Mouse (Mus musculus): ENCODE results near the gene Crim1.

The Crim1 gene

DNA sequence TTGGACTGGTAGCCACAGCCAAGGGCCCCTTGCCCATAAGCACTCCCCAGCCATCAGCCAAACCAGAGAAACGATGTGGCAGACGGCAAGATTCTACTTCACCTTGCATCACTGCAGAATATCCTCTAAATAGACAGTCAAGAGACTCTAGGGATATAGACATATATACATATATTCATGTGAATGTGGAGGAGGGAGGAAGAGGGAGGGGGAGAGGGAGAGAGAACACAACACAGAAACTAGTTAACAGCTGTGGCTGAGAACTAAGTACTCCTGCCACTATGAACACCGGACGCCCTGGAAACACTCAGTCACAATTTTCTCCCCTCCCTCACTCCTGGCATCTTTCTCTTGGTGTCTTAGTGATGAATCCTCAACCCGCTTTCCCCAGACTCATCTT lies 189.5 kb downstream of the Crim1 start:
- no peak for DNase-seq

DNA sequence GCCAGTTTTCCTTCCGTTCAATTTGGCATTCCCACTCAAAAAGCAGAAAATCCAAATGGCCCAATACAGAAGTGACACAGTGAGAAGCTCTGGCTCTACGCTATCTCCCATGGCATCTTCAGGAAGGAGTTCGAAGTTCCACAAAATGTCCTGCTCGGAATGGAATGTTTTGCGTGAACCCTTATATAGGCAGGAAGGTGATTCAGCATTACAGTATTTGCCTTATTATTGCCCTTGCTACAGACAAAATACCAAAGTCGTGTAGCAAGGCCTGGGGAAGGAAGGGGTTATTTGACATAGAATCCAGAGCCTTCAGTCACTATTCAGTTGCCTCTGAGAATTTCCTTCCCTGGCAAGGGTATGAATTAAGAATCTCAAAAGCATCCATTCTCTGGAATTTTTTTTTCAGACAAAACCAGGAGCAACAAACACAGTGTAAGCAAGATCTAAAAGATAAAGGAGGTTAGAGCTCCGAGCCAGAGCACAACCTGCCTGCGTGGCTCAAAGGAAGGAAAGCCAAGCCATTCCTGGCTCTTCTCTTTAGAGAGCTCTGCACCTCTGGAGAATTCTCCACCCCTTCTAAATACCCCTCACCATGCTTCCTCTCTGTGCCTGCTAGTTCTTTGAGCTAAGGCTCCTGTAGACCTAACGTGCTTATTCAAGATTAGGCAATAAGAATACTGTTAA lies 192.5 kb downstream of the Crim1 start:
- no peak for DNase-seq

DNA sequence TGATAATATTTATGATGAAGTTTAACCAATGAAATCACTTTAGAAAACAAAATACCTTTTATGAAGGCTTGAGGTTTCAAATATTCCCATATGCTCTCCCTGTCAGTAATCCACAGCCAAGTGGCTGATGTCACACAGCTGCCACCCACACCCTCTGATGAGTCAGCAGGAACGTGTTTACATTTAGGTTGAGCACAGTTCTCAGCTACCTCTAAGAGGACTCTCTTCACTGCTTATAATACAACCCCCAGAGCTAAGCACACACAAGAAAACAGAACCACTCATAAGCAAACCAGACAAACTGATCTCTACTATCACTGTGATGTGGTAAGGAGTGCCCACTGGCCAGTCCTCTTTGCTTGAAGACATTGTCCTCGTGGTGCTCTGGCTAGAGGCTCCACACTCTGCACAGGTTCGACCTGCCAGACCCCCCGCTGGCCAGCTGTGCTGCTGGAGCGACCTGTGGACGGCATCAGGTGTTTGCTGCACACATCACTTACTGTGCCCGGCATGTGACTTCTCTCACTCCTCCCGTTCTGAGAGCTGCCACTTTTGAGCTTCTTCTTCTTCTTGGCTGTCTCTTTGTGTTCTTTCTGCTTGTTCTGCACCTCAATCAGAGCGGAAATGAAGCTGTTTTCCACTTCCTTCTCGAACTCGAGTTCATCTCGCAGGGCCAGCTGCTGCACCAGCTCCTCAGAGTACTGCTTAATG lies 200.2 kb downstream of the Crim1 start:
- DNase-seq = no peak

DNA sequence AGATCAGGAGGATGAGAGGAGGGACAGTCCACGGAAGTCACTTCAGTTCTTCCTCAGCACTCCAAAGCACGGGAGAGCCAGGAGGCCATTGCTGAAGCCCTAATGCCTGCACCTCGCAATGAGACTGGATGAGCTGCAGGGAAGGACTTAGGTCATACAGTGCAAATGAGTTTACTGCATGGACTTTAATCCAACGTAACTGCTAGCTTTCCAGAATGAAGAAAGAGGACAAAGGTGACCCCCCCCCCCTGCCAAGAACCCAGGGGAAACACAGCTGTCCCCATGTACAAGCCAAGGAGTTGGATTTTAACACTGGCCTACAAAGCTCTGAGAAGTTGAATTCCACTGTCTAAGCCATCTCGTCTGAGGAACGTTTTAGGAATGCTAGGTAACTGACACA lies 201.3 kb downstream of the Crim1 start:
- no peak for DNase-seq

DNA sequence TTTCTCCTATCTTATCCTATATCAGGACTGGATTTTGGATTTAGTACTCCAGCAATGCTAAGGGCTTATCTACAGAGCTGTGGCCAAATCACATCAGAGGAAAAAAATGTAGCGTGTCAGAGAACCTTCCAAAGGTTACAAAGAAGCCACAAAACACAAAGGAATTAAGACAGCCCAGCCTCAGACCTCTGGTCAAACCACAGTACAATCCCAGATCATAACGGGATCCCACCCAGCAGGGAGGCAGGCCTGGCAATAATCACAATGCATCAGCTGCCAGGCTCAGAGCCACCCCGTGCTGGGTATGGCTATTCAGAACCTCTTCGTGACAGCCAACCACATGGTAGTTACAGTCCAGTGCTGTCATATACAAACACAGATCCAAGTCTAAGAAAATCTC lies 201.7 kb downstream of the Crim1 start:
- no peak for DNase-seq

DNA sequence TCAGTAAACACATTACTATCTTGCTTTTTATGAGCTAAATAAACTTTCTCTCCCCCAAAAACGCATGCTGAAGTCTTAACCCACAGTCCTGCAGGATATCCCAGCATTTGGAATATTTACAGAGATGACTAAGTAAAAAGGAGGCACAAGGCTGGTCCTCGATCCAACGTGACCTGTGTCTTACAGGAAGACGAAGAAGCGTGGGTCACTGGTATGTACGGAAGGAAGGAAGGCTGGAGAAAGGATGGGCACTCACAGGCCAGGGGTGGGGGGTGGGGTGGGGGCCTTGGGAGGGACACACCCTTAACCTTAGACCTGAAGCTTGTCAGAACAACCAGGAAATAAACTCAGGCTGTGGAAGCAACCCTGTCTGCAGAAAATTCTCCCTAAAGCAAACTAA lies 202.1 kb downstream of the Crim1 start:
- DNase-seq = no peak

DNA sequence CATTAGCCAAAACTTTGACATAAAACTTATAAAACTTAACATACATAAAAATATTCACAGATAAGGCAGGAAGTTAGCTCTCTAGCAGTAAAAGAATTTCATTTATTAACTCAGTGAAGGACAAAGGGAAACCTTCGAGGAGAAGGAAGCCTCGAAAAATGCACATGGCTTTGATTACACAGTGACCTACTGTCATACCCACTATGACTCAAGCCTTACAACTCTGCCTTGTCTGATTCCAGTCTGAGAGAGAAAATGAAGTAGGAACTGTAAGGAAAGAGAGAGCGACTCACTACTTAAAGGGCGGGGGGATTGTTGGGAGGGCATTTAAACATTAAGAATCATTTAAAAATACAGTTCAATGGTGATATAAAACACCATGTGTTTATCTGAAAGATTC lies 203.2 kb downstream of the Crim1 start:
- DNase-seq = no peak

DNA sequence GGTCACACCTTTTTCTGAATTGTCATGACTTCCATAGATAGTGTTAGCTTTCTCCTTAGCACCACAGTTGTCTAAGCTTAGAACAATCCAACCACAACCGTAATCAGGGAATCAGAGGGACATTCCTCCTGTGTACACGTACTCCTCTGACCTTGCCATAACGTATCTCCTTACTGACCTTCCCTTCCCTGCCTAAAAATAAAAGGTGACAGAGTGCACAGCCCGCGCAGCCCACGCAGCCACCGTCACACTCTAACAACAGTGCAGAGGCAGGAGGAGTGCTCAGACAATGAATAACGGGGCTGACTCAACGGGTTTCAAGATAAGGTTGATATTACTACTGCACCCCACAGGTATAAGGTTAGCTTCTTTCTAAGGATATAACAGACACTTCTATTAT lies 203.8 kb downstream of the Crim1 start:
- DNase-seq = no peak

DNA sequence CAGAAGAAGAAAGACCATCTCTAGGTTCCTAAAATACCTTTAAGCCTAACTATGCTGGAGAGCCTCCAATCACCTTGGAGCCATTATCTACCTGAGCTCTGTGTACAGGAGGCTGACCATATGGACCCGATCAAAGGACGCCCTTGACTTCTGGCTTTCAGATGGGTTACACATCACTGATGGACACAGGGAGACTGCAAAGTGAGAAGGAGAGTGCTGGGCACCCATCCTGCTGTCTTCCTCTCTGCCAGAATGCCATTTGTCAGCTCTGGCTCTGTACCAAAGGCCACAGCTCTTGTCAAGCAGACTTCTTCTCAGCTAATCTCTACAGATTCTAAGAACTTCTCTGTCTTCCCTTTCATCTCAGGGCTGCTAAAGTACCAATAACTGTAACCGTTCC lies 205.3 kb downstream of the Crim1 start:
- DNase-seq = peak; percentile 56

DNA sequence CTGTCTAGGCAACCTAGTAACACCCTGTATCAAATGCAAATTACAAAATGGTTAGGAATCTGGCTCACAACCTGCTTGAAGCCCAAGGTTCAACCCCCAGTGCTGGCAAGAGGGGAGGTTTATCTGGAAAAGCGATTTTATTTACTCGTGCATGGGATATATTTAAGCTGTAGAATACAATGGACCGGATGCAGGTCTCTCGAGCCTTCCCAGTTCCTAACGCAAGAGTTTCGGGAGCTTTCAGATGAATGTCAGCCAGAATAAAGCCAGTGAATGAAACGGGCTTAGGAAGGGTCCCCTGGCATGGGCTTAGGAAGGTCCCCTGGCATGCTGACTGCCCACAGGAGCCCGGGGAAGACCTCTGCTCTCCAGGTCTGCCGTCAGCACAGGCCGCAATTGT lies 206.8 kb downstream of the Crim1 start:
- DNase-seq = no peak

DNA sequence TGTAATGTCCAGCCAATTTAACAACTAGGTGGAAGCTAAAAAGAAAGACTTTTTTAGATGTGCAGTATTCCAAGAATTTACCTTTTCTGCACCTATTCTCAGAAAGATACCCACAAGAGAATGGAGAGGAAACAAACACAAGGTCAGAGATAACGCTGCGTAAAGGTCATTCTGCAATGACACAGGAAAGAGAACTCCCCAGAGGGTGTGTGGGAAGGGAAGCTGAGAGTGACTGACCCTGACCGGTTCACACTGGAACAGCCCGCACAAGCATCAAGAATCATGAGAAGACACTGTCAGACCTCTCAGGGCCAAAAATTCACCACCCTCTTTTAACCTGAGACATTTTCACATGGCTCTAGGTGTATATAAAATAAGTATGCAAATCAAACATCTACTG lies 207.5 kb downstream of the Crim1 start:
- no peak for DNase-seq

DNA sequence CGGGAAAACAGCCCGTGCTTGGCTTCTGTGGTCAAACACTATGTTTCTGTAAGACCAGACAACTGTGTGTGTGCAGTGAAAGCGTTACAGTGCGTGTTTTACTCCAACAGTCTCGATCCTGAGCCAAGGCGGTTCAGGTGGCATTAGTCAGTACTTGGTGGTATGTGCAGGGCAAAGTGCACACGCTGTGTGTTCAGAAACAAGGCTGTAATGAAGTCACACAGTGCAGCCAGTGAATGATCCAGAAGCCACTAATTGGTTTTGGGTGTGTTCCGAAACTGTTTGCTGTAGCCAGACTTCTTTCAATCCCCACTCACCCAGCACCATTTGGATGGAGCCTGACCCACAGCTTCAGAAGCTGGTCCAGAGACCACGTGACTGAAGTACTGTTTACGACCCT lies 208.3 kb downstream of the Crim1 start:
- DNase-seq = no peak

DNA sequence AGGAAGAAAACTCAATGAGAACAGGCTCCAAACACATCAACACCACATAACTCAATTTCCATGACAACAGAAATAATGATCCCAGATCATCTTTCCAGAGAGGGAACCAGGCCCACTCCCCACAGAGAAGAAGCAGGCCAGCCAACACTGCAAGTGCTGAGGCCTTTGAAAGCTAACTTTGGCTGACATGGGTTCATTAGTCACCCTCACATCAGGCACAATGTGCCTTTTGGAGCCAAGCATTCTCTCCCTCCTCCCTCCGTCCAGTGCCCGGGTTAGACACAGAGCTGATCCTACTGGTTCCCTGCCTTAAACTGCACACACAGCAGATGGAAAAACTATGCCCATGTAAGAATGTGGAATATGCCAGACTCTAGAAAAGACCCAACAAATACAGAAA lies 209.9 kb downstream of the Crim1 start:
- DNase-seq = no peak

DNA sequence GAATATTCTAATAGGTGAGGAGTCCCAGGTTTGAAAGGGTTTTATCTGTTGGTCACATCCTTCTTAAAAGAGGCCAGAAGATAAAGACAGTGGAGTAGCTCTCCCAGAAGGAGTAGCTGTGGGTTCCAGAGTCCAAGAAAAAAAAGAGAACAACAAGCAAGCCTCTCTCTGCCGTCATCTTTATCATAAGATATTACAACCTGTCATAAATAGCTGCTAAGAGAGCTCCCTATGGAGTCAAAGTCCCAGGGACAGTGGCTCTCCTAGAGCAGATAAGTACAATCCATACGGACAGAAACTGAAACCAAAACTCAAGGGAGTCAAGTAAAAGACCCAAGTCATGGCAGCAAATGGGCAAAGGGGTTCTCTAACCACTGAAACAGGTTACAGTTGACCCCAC lies 215.2 kb downstream of the Crim1 start:
- DNase-seq = no peak

DNA sequence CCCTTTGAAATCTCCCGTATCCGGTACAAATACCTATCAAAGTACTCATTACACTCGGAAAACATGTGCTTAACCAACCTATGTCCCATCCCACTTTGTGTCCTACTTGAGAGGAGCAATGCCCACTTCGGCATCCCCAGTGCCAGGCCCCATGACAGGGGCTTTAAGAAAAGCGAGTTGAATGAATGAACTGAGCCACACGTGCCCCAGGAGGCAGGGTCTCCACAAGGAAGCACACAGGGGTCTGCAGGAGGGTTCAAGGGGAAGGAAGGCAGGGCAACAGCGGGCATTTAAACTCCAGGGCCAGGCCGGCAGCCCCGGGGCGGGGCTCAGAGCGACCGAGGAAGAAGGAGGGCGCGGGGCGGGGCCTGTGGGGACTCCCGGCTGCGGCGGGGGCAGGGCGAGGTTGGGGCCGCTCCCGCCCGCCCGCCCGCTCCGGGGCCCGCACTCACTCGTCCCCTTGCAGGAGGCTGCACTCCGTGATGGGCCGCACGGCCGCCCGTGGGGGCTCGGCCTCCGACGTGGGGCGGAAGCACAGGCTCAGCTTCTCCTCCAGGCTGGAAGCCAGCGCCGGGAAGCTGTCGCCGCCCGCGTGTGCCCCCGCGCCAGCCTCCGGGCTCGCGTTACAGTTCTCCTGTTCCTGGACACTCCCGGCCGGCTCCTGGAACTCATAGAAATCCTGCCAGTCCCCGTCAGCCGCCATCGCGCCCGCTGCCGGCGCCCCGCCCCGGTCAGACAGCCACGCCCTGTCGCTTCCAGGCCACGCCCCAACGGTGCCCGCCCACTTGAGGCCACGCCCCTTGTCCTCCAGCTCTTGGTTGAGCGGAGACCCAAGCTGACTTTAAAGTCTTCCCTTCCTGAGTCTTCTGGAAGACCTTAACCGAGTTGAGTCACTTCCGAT lies 217.6 kb downstream of the Crim1 start, which contains the start of gene Fez2:
Gene Fez2 (minus strand): TSS at position 772 of the 901 bp plus-strand sequence.
- DNase-seq = peak; percentile 97

DNA sequence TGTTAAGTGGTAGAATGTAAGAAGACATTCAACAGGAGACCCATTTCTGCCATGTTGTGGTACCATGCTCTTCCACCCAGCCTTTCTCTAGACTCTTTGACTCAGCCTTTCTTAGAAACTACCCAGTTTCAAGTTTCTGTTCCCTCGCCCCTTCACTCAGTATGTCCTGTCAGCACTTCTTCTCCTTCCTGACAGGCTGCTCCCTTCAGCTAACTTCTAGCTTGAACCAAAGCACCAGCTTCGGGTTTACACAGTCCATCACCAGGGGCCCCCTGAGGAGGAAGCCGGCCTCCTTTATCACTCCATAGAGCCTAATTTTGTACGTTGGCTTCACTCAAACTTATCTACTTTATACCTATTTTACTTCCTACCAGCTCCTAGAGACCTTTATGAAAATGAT lies 219.2 kb downstream of the Crim1 start:
- no peak for DNase-seq

DNA sequence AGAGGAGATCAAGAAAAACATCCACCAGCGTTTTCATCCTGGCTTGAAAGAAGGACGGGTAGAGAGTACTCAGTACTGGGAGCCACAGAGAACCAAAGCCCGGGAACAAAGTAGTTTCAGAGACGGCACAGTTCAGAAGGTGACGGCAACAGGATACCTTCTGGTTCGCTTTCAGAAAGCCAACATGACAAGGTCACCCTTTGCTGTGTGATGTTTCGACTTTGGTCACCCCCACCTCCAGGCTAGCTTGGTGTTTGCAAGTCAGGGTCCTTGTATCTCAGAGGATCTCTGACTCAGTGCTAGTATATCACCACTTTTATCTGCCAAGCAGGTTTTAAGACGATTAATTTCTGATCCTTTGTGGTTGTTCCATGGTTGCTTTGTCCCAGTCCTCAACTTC lies 225.0 kb downstream of the Crim1 start:
- no peak for DNase-seq

All from lung, postnatal 14 days (tissue).